Mouse (Mus musculus) cerebellum, adult (tissue): ENCODE results near the gene Cacna1c.

Experiments
- ATAC-seq: cut with Nextera tagmentation; 2 replicates; pipeline ENCODE4 v1.9.2; 2017; ENCODE audit warnings: mild to moderate bottlenecking, moderate library complexity, mixed read lengths; ENCODE audit not compliant: insufficient number of reproducible peaks, low FRiP score, low TSS enrichment

Gene Cacna1c

DNA sequence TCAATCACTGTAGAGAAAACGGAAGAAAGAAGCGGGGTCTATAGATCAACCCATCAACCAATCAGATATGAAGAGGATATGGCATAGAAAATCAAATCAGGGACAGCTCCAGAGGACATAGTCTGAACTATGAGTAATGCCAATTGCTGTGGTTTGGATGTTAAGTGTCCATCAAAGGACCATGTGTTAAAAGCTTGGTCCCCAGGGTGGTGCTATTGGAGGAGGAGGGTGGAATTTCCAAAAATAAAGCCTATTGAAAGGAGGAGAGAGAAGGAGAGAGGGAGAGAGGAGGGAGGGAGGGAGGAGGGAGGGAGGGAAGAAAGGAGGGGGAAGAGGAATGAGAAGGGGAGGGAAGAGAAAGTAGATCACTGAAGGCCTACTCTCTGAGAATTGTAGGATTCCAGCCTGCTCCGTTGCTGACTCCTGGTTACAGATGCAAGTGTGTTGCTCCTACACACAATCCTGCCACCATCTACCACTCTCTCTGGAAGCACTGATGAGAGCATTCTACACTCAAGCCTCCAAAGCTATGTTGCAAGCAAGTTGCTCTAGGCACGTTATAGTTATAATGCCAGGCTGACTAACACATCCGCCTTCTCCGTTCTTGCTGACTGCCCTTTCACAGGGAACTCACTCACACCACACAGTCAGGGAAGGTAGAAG, 547.0 kb downstream of the Cacna1c start:
- no peak for ATAC-seq

DNA sequence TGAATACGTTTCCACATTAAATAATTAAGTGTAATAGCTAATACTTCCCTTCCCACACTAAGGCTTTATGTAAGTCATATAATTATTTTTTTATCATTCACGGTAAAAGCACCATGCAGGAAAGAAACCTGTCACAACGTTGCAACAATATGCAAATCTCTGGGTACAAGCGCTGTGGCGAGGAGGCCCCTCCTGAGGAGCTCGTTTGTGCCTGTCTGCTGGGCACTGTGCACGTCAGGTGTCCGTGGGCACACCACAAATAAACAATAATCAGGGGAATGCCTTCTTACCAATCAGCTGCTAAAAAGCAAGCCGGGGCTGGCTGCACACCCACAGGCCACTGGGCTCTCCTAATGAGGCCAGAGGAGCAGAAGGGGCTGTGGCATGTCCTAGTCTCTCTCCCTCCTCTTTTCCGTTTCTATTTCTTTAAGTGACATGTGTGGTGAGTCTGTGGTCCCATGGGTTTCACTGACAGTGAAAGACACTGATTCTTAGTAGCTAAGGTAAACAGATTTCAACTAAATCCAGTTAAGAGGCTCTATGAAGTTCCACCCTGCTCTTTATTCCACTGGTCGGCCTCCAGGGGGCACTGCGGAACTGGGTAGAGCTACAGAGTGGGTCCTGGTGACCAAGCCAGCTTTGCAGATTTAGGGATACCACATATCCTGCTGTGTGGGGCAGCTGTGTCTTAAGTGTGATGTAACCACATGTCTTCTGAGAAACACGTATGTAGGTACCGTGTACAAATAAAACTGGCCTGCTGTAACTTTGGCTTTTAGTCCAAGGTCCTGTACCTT, 549.8 kb downstream of the Cacna1c start:
- peak; percentile 60 for ATAC-seq

DNA sequence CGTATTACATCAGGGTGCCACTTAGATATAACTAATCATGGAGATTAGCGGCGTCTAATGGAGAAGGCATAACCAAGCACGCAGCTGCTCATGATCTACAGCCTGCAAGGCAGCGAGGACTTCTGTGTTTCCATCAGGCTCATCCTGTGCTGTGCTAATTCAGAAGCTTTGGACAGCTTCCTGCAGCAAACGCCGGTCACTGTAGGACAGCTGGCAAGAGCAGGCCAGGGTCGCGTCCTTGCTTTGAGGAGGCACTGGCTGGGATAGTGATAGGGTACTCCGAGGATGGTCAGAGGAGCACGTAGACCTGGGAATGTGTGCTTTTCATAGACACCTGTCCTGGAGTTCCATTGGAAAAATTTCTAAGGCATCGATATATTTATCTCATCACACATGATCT, 551.4 kb downstream of the Cacna1c start:
- no peak for ATAC-seq

DNA sequence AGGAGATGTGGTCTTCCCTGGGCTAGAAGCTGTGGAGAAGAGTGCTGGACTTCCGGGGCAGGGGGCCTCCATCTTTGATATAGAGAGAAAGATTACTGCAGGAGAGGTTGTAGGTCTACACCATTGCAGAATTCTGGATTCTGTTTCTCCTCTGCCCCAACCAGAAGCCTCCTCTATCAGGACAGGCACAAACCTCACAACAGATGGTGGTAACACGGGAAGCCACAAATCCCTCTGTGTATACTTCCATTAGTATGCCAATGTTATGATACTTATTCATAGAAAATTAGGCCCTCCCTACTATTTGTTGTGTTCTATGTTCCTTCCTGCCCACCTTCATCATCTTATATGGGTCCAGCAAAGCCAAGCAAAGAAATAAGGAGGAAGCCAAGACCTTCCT, 552.7 kb downstream of the Cacna1c start:
- ATAC-seq: 0 out of 2 replicates have a peak, but pooled peaks have one; percentile 45

DNA sequence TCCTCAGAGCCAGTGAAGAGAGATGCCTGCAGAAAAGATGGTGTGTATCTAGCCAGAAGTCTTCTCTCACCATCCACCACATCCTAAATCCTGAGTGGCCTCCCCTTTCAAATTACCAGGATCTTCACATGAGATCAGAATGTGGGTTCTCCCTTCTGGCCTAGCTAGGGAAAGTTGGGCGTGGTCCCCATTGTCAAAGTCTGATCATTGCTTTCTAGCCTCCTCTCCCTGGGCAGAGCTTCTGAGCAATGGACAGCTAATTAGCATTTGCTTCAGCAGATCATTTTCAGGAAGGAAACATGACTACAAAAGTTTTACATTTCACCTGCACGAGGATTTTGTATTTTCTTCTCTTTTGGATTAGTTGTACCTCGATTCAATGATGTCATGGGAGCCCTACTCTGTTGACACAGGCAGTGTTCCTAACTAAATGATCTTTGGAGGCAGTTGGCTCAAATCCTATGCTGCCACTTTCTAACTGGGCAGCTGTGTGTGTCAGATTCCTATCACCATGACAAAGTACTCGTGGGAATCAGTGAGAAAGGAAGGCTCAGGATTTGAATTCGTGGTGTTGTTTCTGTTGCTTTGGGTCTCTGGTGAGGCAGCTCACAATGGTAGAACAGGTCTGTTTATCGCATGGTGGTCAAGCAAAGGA, 554.4 kb downstream of the Cacna1c start:
- ATAC-seq: no peak

DNA sequence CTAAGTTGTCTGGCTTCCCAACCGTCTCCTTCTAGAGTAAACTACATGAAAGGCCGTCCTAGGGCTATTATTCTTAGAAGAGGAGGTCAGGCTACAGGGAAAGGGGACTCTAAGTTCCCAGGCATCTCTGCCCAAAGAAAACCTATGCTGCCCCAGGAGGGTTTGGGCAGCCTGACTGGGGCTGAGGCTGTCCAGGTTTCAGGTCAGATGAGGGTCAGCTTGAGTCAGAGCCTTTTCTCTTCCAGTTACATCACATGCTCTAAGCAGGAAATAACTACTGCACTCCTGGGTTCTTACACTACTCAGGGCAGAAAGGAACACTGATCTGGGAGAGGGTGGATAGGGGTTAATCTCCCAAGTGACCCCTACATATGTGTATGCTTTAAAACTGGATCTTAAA, 556.4 kb downstream of the Cacna1c start:
- ATAC-seq: no peak

DNA sequence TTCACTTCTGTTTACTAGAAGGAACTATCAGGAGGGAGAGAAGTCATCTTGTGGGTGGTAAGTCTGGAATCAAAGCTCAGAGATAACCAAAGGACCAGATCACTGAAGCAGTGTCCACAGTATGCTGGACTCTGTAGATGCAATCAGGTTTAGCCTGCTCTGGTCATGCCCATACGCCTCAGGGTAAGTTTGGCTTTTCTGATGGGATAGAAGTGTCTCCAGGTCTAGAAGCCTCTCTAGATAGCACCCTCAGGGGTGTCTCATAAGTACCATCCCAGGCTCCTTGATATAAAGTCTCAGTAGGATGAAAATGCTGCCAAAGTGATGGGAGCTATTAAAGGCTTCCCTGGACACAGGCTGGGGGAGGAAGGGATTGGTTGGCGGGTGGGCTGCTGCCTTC, 557.3 kb downstream of the Cacna1c start:
- no peak for ATAC-seq

DNA sequence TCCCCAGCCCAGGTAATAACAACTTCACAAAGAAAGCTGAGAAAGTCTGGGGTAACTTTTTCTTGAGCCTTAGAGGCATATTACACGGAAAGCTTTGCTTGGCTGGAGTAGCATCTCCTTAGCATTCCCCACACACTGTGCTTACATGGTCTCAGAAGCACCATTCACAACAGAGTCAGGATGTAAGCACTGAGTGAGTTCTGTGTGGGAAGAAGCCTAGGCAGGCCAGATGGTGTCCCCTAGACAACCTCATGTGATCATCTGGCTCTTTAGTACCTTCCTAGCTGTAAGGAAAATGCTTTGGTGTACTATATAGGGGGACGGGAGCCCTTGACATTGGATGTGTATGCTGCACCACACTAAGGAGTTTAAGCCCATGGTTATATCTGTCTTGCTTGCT, 563.7 kb downstream of the Cacna1c start:
- ATAC-seq: no peak

DNA sequence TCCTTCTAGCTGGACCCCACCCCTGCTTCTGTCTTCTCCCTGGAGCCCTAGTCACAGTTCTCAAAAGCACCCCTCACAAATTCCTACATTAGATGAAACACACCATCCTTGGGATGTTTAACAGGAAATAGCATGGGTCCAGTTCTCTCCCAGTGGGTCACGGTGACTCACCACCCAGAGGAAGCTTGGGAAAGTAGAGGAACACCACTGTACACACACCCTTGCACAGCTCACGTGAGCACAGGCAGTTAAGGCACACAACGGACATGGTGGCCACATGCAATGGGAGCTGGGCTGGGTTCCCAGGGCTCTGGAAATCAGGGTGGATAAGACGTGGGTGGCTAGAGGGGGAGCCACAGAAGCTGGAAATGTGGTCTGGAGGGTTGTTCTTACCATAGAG, 566.2 kb downstream of the Cacna1c start:
- no peak for ATAC-seq

DNA sequence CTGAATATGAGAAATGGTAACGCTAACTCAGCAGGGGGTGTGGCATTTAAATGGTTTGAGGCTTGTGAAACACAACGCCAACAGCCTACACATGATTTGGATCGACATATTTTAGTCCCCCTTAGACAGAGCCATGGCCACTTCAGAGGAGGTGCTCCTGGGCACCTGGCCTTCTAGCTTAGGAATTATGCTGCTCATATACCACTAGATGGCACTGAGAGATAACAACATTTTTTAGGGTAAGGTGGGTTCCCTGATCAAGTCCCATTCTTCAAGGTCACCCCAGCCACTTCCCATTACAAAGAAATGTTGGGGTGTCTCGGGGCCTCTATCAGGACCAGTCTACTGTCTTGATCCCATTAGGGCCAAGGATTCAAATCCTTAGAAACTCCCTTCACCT, 570.0 kb downstream of the Cacna1c start:
- ATAC-seq: no peak

DNA sequence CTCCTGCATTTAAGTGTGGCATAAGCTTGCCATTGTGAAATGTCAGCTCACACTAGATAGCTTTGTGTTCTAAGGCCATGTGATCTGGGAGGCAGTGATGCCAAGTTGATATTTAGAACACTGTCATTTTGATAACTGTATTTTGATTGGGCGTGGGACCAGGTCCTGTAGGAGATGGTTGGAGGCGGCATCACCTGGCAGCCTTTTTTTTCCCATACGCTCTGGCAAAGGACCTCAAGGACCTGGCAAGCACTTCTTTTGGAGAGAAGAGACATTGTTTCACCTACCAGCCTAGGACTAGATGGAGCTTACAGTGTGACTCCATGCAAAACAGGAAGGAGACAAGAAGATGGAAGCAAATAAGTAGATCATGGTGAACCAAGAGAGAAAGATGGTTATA, 572.6 kb downstream of the Cacna1c start:
- peak; percentile 45; the same call in 1 of the 2 replicates for ATAC-seq

DNA sequence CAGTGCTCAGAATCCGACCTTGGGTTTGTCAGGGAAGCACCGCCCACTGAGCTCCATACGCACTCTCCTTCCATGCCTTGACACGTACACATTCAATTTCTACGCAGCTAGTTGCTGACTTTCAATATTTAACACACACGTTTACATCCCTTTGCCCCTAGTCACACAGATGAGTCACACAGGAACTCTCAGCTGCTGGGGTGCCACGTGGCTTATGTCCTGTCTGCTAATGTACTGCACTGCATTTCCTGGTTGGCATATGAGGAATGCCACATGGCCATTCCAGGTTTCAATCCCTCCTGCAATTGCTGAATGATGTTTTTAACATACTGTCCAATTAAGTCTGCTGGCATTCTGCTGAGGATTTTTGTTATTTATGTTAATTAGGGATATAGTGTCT, 574.4 kb downstream of the Cacna1c start:
- no peak for ATAC-seq

DNA sequence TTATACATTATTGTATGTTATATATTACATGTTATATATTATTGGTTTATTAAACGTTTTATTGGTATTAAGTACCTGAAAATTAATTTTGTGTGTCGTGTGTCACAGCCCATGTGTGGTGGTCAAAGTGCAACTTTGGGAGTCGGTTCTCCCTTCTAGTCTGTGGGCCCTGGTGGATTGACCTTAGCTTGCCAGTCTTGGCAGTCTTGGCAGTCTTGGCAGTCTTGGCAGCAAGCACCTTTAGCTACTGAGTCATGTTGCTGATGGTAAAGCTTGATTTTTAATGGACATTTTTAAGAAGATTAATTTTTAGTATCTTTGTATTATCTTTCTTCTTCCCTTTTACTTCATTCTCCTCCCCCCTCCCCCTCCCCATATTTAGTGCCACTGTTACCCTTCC, 574.8 kb downstream of the Cacna1c start:
- no peak for ATAC-seq

DNA sequence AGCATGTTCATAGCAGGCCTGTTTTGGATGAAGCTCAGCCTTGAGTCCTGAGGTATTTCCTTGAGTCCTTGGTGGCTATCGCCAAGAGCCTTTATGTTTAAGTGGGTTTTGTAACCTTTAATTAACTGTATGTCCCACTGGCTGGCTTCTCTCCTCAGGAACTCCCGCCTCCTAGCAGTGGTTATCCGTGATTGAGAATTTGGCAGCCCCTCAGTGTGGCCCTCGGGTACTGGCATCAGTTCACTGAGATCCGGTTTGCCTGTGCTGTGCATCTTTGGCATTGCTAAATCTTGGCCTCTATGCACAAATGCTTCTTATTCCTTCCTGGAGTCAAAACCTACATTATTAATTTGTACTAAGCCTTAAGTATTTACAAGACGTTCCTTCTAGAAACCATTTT, 587.3 kb downstream of the Cacna1c start:
- no peak for ATAC-seq

DNA sequence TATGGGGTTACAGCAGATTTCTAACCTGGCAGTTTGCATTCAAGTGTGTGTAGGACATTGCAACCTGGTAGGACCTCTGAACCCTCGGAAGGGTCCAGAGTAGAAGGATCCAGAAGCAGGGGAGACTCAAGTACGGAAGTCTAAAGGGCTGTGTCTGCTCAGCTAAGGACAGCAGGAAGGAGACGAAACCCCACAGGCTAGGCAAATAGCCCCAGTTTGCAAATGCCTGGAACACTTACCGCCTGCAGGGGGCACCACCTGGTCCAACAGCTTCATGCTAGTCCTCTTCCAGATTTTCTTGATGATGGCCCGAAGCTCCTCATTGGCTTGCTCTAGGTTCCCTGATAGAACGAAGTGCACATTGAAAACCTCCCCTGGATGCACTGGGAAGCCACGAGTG, 590.2 kb downstream of the Cacna1c start:
- no peak for ATAC-seq

DNA sequence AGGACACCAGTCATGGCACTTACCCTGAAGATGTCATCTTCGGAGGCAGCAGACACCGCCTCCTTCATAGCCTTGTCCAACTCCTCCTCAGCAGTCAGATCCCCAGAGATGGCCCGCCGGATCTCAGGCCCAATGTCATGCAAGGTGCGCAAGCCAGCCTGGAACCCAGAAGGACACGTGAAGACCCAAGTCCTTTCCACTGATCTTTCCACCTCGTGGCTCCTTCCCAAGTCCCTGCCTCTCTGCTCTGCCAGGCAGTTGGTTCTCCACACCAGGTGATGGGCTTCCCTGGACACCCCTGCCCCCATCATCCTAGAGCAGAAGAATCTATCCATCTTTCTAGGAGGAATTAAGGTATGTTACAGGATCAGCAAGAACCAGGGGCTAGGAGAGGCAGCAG, 592.4 kb downstream of the Cacna1c start:
- ATAC-seq: no peak

DNA sequence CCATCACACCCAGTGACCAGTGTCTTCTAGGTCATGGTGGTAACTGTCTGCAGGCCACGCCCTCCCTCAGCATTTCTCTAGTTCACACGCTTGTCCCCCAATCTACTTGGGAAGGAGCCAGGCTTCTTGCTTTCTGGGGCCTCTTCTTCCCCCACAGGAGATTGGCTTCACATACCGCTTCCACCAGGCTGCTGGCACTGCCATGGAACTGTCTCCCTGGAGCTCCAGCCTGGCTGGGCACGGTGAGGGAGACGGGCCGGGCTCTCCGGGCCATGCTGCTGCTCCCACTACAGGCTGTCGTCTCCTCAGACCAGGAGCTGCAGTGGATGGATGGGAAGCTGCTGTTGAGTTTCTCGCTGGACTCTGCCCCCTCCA, 600.5 kb downstream of the Cacna1c start:
- peak; percentile 66; the same call in 1 of the 2 replicates for ATAC-seq

DNA sequence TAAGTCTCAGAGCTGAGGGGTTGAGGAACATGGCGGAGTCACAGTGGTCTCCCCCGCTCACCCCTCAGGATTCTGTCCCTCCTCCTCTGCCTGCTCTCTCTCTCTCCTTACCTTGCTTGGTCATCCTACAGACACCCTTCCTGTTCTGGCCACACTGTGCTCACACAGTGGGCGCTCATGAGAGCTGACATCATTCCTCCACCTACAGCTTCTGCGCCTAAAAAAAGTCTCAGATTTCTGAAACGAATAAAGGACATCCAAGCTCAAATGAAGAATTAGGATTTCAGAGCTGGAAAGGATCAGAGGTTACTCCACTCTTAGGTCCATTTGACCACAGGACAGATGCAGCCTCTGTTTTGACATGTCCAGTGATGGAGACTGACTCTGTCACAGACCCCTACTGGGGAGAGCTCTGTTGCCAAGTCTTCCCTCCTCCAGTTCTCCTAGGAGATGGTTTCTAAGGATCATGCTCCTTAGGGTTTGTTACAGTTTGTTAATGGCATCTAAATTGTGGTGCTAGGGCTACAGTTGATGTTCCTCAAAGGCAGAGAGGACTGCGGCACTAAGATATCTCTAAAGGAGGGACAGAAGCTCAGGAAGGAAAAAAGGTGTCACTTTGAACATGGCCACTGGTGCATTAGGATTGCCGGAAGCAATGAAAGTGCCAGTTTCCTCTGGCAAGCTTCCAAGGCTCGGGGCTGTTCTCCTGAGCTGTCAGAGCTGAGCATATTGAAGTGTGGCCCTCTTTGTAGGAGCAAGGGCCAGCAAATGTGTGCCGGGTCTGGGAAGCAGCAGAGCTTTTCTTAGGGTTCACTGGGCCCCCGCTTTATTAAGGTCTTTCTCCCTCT, 601.2 kb downstream of the Cacna1c start:
- ATAC-seq: peak; percentile 46; the same call in 1 of the 2 replicates

DNA sequence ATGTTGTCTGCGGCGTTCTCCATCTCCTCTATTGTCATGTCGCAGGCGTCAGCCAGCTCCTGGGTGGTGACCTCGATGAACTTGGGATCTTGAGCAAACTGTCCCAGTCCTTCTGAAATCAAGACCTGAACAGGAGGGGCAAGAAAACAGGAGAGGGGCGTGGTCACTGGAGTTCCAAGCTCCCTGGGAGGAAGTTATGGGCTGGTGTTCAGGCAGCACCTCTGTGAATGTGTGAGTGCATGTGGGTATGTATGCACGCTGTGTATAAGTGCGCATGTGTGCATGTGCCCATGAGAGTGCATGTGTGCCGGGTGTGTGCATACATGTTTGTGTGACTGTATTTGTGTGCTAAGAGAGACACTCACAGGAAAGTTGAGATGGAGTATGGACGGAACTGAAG, 602.1 kb downstream of the Cacna1c start:
- no peak for ATAC-seq

DNA sequence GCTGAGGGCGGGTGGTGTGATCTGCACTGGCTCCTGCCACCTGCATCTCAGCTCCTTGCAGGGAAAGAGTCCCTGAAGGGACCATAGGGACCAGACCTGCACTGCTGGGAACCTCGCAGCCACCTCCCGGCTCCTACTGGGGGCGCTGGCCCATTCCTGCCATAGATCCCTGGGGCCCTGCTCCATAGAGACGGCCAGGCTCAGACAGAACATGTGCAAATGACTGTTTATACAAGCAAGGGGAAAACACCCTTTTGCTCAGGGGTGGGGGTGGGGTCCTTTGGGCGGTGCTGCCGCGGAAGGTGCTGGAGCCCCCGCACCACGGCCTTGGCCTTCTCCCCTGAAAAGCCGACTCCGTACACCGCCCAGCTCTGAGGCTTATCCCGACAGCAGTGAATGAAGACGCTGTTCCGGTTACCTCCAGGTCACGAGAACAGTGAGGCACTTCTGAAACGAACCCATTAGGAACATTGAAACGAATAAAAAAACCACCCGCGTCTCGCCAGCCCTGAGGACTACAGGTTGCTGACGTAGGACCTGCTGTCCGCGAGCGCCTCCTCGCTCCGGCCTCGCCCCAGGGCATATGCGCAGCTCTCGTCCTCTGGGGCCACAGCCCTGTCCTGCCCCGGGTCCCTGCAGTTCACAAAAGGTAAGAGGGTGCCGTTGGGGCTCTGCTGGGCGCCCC, 602.7 kb downstream of the Cacna1c start:
- ATAC-seq: no peak
